Mouse (Mus musculus) forebrain, postnatal 0 days (tissue): ENCODE measurements at regions not wholly inside any gene's neighbourhood (a gene's known extent, or its start where the extent isn't known, plus 50 kb on each side); places are given as distances from the start of the nearest gene placed in this dataset.

ENCODE experiments used
- ATAC-seq: fragments of 200-750 bp; cut with Nextera tagmentation; 2 replicates; pipeline ENCODE4 v1.8.0; 2017; ENCODE audit warnings: mild to moderate bottlenecking, moderate library complexity
- DNase-seq: peaks from one replicate; pipeline ENCODE4 v3.0.0-alpha.2; 2015
- H3K27ac ChIP-seq: fragments of 300-500 bp; sonication (generic); 2 replicates; pipeline ENCODE4 v1.5.1; 2014; ENCODE audit warnings: low read depth, mild to moderate bottlenecking, antibody characterized with exemption, low read length, moderate library complexity, mixed read lengths
- H3K27me3 ChIP-seq: fragments of 300-500 bp; sonication (generic); 2 replicates; pipeline ENCODE4 v1.6.1; 2014; ENCODE audit warnings: mild to moderate bottlenecking, low read length, mixed read lengths; ENCODE audit not compliant: insufficient read depth
- H3K36me3 ChIP-seq: fragments of 300-500 bp; sonication (generic); 2 replicates; pipeline ENCODE4 v1.6.1; 2014; ENCODE audit warnings: mild to moderate bottlenecking, moderate library complexity; ENCODE audit not compliant: insufficient read depth
- H3K4me1 ChIP-seq: fragments of 300-500 bp; sonication (generic); 2 replicates; pipeline ENCODE4 v1.6.1; 2014; ENCODE audit warnings: antibody characterized with exemption; ENCODE audit not compliant: insufficient read depth
- H3K4me2 ChIP-seq: fragments of 300-500 bp; sonication (generic); 2 replicates; pipeline ENCODE4 v1.6.1; 2014; ENCODE audit warnings: low read depth, mild to moderate bottlenecking, moderate library complexity
- H3K4me3 ChIP-seq: fragments of 300-500 bp; sonication (generic); 2 replicates; pipeline ENCODE4 v1.5.1; 2014; ENCODE audit warnings: low read depth, low read length, mixed read lengths
- H3K9ac ChIP-seq: fragments of 300-500 bp; sonication (generic); 2 replicates; pipeline ENCODE4 v1.6.1; 2014; ENCODE audit warnings: mild to moderate bottlenecking
- H3K9me3 ChIP-seq: fragments of 300-500 bp; sonication (generic); 2 replicates; pipeline ENCODE4 v1.6.1; 2016; ENCODE audit warnings: low read length
- CTCF ChIP-seq: sonication (generic); IDR thresholded peaks from 2 replicates; pipeline ENCODE4 v1.5.1; 2016; ENCODE audit warnings: antibody characterized with exemption, control low read depth, low read depth
- WGBS: fragments of 180-500 bp; shearing (Covaris S2); extraction: QIAGEN DNeasy Blood & Tissue Kit; methylation state at CpG from one replicate; pipeline ENCODE4 v1.1.7; 2014; 5-methylcytosine and 5-hydroxymethylcytosine counted together

GRCm38 (mm10) chr2:173987921-173988320 is 88.2 kb upstream of the Stx16 start:
- no peak for ATAC-seq
- Histone ChIP-seq H3K27ac (no peak overlapping the region), H3K4me1 (no peaks in the 10 kb centered on the region), H3K36me3 (no peaks in the 10 kb centered on the region), H3K9ac (no peak overlapping the region), H3K9me3 (no peaks in the 10 kb centered on the region), H3K4me3 (no peak overlapping the region), H3K4me2 (no peak overlapping the region), H3K27me3 (no peaks in the 10 kb centered on the region)
- DNase-seq: no peak
- WGBS: 90% methylated on average over 8 of the region's 8 CpGs
- no peak for TF ChIP-seq CTCF

DNA sequence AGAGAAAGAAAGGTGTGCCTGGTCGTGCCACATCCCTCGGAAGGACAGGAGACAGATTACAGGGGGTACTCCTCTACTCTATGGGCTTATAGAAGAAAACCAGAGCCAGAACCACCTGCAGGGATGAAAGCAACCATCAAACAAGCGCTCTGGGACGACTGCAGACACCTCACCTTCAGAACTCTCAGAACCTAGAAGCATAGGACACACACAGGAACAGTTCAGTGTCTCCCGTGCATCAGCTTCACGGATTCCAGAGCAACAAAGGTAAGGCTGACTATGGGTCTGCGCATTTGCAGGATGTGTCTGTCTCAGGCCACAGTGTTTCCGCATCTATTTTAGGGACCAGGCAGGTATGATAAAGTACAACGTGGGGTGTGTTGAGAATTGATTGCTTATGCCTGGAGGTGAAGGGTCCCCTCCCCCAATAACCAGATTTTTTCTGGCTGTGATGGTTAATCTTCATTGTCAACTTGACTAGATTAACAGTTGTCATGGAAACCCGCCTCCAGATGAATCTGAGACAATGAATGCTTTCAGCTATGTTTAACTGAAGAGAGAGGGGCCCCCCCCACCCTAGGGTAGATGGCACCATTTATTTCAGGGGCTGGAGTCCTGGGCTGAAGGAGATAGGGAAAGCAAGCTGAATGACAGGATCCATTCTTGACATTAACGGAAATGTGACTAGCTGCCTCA is 87.3 kb upstream of the Stx16 start:
- TF ChIP-seq CTCF: no peak
- no peaks in the 10 kb centered on the region for H3K36me3 ChIP-seq
- WGBS: 66% methylated on average over 11 of the region's 11 CpGs
- no peak overlapping the region for H3K9ac ChIP-seq
- no peak overlapping the region for H3K4me2 ChIP-seq
- H3K4me3 ChIP-seq: no peak overlapping the region
- no peaks in the 10 kb centered on the region for H3K4me1 ChIP-seq
- peak; percentile 88 for ATAC-seq
- H3K27me3 ChIP-seq: no peaks in the 10 kb centered on the region
- H3K9me3 ChIP-seq: no peaks in the 10 kb centered on the region
- peak; percentile 55 for DNase-seq
- peak overlapping the region; percentile 45; the same call in 1 of the 2 replicates for H3K27ac ChIP-seq

DNA sequence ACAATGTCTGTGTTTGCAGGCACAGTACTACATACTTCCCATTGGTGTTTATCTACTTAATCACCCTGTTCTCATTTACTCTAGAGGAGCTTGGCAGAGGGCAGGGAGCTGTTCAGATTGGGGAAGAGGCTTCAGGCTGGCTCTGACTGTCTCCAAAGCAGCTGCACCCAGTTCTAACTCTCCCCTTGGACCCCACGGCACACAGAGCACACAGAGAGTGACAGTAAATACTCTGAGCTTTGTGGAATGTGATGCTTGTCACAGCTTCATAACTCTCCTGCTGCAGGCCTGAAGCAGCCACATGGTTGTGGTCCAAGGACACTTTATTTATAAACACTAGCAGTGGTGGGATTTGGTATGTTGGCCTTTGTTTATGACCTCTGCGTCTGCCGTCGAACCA is 85.4 kb upstream of the Stx16 start:
- WGBS: 96% methylated on average over 4 of the region's 4 CpGs
- Histone ChIP-seq H3K4me1 (no peaks in the 10 kb centered on the region), H3K4me3 (no peak overlapping the region), H3K27me3 (no peaks in the 10 kb centered on the region), H3K9me3 (no peaks in the 10 kb centered on the region), H3K9ac (no peak overlapping the region), H3K36me3 (no peaks in the 10 kb centered on the region), H3K27ac (no peak overlapping the region), H3K4me2 (no peak overlapping the region)
- DNase-seq (no peak), ATAC-seq (no peak)
- TF ChIP-seq CTCF: no peak

- TF ChIP-seq CTCF: no peak
- no peaks in the 10 kb centered on the region for H3K27me3 ChIP-seq
- WGBS: 82% methylated on average over 15 of the region's 15 CpGs
- H3K4me3 ChIP-seq: no peak overlapping the region
- H3K9ac ChIP-seq: no peak overlapping the region
- no peak overlapping the region for H3K27ac ChIP-seq
- ATAC-seq (no peak), DNase-seq (no peak)
- no peaks in the 10 kb centered on the region for H3K36me3 ChIP-seq
- no peaks in the 10 kb centered on the region for H3K9me3 ChIP-seq
- no peak overlapping the region for H3K4me2 ChIP-seq
- no peaks in the 10 kb centered on the region for H3K4me1 ChIP-seq
Measured at GRCm38 (mm10) chr2:173991447-173991846, 84.7 kb upstream of the Stx16 start.

DNA sequence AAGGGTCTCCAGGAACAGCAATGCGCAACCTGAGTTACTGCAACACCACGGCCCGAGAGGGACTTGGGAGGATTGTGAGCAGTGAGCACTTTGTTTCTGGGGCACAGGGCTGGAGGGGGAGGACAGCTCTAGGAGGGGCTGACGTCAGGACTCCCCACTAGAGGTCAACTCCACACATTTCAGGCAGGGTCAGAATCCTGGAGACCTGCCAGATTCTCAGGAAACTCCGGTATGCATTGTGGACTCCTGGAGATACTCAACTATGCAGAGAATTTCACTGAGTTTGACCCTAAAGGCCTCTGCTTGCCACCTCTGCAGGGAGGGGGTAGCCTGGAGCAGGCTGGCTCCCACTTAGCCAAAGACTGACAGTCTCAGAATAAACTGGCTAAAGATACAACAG is 84.1 kb upstream of the Stx16 start:
- 40% methylated on average over 5 of the region's 5 CpGs for WGBS

GRCm38 (mm10) chr2:173993431-173993955 is 82.6 kb upstream of the Stx16 start:
- DNase-seq (no peak), ATAC-seq (no peak)
- no peak overlapping the region for H3K4me2 ChIP-seq
- H3K9me3 ChIP-seq: no peaks in the 10 kb centered on the region
- no peaks in the 10 kb centered on the region for H3K4me1 ChIP-seq
- no peak overlapping the region for H3K27ac ChIP-seq
- H3K4me3 ChIP-seq: no peak overlapping the region
- WGBS: 81% methylated on average over 5 of the region's 5 CpGs
- no peaks in the 10 kb centered on the region for H3K36me3 ChIP-seq
- H3K27me3 ChIP-seq: no peaks in the 10 kb centered on the region
- H3K9ac ChIP-seq: no peak overlapping the region
- TF ChIP-seq CTCF: no peak

More for the DNA sequence above, 84.1 kb upstream of the Stx16 start:
- ATAC-seq (no peak), DNase-seq (no peak)
- no peak overlapping the region for H3K4me2 ChIP-seq
- no peaks in the 10 kb centered on the region for H3K9me3 ChIP-seq
- no peak overlapping the region for H3K27ac ChIP-seq
- no peaks in the 10 kb centered on the region for H3K27me3 ChIP-seq
- H3K9ac ChIP-seq: no peak overlapping the region
- no peaks in the 10 kb centered on the region for H3K36me3 ChIP-seq
- no peak overlapping the region for H3K4me3 ChIP-seq
- no peaks in the 10 kb centered on the region for H3K4me1 ChIP-seq
- no peak for TF ChIP-seq CTCF

GRCm38 (mm10) chr2:173994301-173995073 is 81.6 kb upstream of the Stx16 start:
- Histone ChIP-seq H3K36me3 (no peaks in the 10 kb centered on the region), H3K27ac (no peak overlapping the region), H3K4me1 (no peaks in the 10 kb centered on the region), H3K27me3 (no peaks in the 10 kb centered on the region), H3K4me2 (no peak overlapping the region), H3K4me3 (no peak overlapping the region), H3K9ac (no peak overlapping the region), H3K9me3 (no peaks in the 10 kb centered on the region)
- ATAC-seq: no peak
- TF ChIP-seq CTCF: no peak
- DNase-seq: no peak
- 28% methylated on average over 13 of the region's 13 CpGs for WGBS
